Mouse (Mus musculus): ENCODE data around the gene Glipr1l3. TPM values are rescaled to one million over a fixed set of nuclear protein-coding genes. Genes with fewer than 3 reads are reported as not detected.

Gene Glipr1l3
- 0.19 and 0.25 TPM in 2 replicates for polyA plus RNA-seq (2012; rRNA removed)

GRCm38 (mm10) chr10:112159882-112160560 lies at the start of gene Glipr1l3:
Glipr1l3 (minus strand) TSS chr10:112160327.

GRCm38 (mm10) chr10:112163168-112163766 lies 3.1 kb upstream of the Glipr1l3 start, which contains the start of gene Caps2:
Caps2 (plus strand) TSS chr10:112163621.

Other genes starting within 250 kb of the Glipr1l3 start
- gene Krr1, start 187.7 kb downstream of the Glipr1l3 start, polyA plus RNA-seq (2012; rRNA removed): 34.4 and 36.7 TPM in 2 replicates
- 1.2 and 2.0 TPM in 2 replicates for gene Glipr1, start 157.7 kb downstream of the Glipr1l3 start, polyA plus RNA-seq (2012; rRNA removed)
- gene Glipr1l1, start 100.1 kb downstream of the Glipr1l3 start, polyA plus RNA-seq (2012; rRNA removed): 0.09 and 0.12 TPM in 2 replicates
- not detected in 2 replicates for gene Glipr1l2, start 77.0 kb downstream of the Glipr1l3 start, polyA plus RNA-seq (2012; rRNA removed)
- 0.41 and 0.63 TPM in 2 replicates for gene Caps2, start 3.3 kb upstream of the Glipr1l3 start, polyA plus RNA-seq (2012; rRNA removed)
- 17.0 and 17.1 TPM in 2 replicates for gene Kcnc2, start 110.8 kb upstream of the Glipr1l3 start, polyA plus RNA-seq (2012; rRNA removed)

Data from central nervous system, embryonic 18 days (tissue).